9 mouse cellular contexts compared by ENCODE assay signal in genomic region chr11:108215466-108215865, GRCm38 (mm10).
DNase-seq lines count a peak whose midpoint lies in the region; ATAC-seq and TF ChIP-seq lines count a peak whose summit lies in the region.
"Had no signal": no experiment of that assay in that cellular context is flagged by ENCODE, and none has a peak within 500 bp of the region (broad histone marks: within the 10 kb centered on the region; RNA-seq: fewer than 3 reads in every experiment).

No protein-coding gene starts in this region.

- H3K4me3 ChIP-seq in lung, postnatal 0 days (ENCODE audit: low read depth, low read length) = no peak overlapping the region

- no peaks in the 10 kb centered on the region for H3K36me3 ChIP-seq in lung, postnatal 0 days (ENCODE audit: insufficient read depth, low read length)

- no peak for TF ChIP-seq EP300 in lung, postnatal 0 days (IDR thresholded peaks at IDR 0.05)

- no peak for TF ChIP-seq CTCF in lung, postnatal 0 days (IDR thresholded peaks at IDR 0.05)

- no peaks in the 10 kb centered on the region for H3K9me3 ChIP-seq in lung, postnatal 0 days (ENCODE audit: low read length)

- peaks cover 2% of the 10 kb centered on the region; the same call in 1 of the 2 replicates for H3K4me1 ChIP-seq in lung, postnatal 0 days (ENCODE audit: insufficient read depth, low read depth, low read length)

- DNase-seq in kidney, adult 11 months = peak; percentile 25
- DNase-seq in kidney, adult 8-10 months = no peak
- peak; percentile 32 for DNase-seq in MN1 (ENCODE audit: low spot score)
- DNase-seq in gastrocnemius, adult 18-20 months (ENCODE audit: low spot score) = peak; percentile 87
- peak; percentile 82 for DNase-seq in lung, postnatal 0 days (ENCODE audit: low spot score)
- DNase-seq in cerebellum, postnatal 36 days = no peak
- no peak for DNase-seq in frontal cortex, postnatal 10 days (ENCODE audit: low spot score in 2 of 2)

- no peak overlapping the region for H3K9ac ChIP-seq in lung, postnatal 0 days (replicated peaks; ENCODE audit: low read depth)

- H3K4me2 ChIP-seq in lung, postnatal 0 days (replicated peaks; ENCODE audit: low read depth, low read length) = no peak overlapping the region

- WGBS in lung, postnatal 0 days = 44% methylated on average over 8 of the region's 8 CpGs

- no peaks in the 10 kb centered on the region for H3K27me3 ChIP-seq in lung, postnatal 0 days (replicated peaks; ENCODE audit: insufficient read depth, low read length)
- H3K27me3 ChIP-seq: Patski had no signal

- peak; percentile 28 for ATAC-seq in inflammation-experienced regulatory T-cells, adult 6 months
- peak; percentile 91 for ATAC-seq in lung, postnatal 0 days
- ATAC-seq: Patski had no signal

- no peak overlapping the region for H3K27ac ChIP-seq in lung, postnatal 0 days (ENCODE audit: low read length)

Comparison
In these comparisons a context has a peak if more than half of its experiments do, and no peak if none do; other contexts are left out.
1. DNase-seq: peak in kidney, adult 11 months (single experiment), MN1 (single experiment), gastrocnemius, adult 18-20 months (single experiment) and lung, postnatal 0 days (single experiment); none in kidney, adult 8-10 months (0 of 2), cerebellum, postnatal 36 days (0 of 2) and frontal cortex, postnatal 10 days (0 of 2).